Mouse (Mus musculus) midbrain, embryonic 12.5 days (tissue): ENCODE data around the gene Rapgef2. TPM values are rescaled to one million over a fixed set of nuclear protein-coding genes. Genes with fewer than 3 reads are reported as not detected.

ENCODE experiments used
- ATAC-seq: fragments of 200-750 bp; cut with Nextera tagmentation; 2 replicates; pipeline ENCODE4 v1.8.0; 2017; ENCODE audit warnings: low read depth, moderate TSS enrichment, moderate library complexity; ENCODE audit not compliant: low FRiP score
- H3K27ac ChIP-seq: fragments of 300-500 bp; sonication (generic); replicated peaks from 2 replicates; pipeline ENCODE4 v1.5.1; 2016; ENCODE audit warnings: mild to moderate bottlenecking
- H3K27me3 ChIP-seq: fragments of 300-500 bp; sonication (generic); 2 replicates; pipeline ENCODE4 v1.6.1; 2016; ENCODE audit warnings: mild to moderate bottlenecking
- H3K36me3 ChIP-seq: fragments of 300-500 bp; sonication (generic); 2 replicates; pipeline ENCODE4 v1.6.1; 2016
- H3K4me1 ChIP-seq: fragments of 300-500 bp; sonication (generic); 2 replicates; pipeline ENCODE4 v1.6.1; 2016
- H3K4me2 ChIP-seq: fragments of 300-500 bp; sonication (generic); replicated peaks from 2 replicates; pipeline ENCODE4 v1.6.1; 2016; ENCODE audit warnings: mild to moderate bottlenecking, moderate library complexity
- H3K4me3 ChIP-seq: fragments of 300-500 bp; sonication (generic); 2 replicates; pipeline ENCODE4 v1.5.1; 2016; ENCODE audit warnings: mild to moderate bottlenecking
- H3K9ac ChIP-seq: fragments of 300-500 bp; sonication (generic); replicated peaks from 2 replicates; pipeline ENCODE4 v1.6.1; 2016; ENCODE audit warnings: mild to moderate bottlenecking, moderate library complexity
- H3K9me3 ChIP-seq: fragments of 300-500 bp; sonication (generic); 2 replicates; pipeline ENCODE4 v1.6.1; 2016; ENCODE audit warnings: mild to moderate bottlenecking
- WGBS: fragments of 180-500 bp; shearing (Covaris S2); methylation state at CpG from one replicate; pipeline ENCODE4 v1.1.7; 2016; 5-methylcytosine and 5-hydroxymethylcytosine counted together
- polyA plus RNA-seq: library from polyadenylated mRNA; unstranded; fragments of >200 nt; fragmentation: Nextera tagmentation; extraction: Ambion mirVana; gene quantifications from 2 replicates; pipeline ENCODE4 v1.2.1, GENCODE M21; 2016

Gene Rapgef2
- polyA plus RNA-seq, 1 experiment from 2014 or later = 9.7 TPM

- no peak for ATAC-seq
- WGBS = 26% methylated on average over 1 of the region's 1 CpGs
- H3K27ac ChIP-seq = no peak overlapping the region
- H3K9me3 ChIP-seq = no peaks in the 10 kb centered on the region
- no peaks in the 10 kb centered on the region for H3K36me3 ChIP-seq
- H3K9ac ChIP-seq = no peak overlapping the region
- peaks cover 30% of the 10 kb centered on the region for H3K4me1 ChIP-seq
- no peaks in the 10 kb centered on the region for H3K27me3 ChIP-seq
- H3K4me2 ChIP-seq = no peak overlapping the region
- no peak overlapping the region for H3K4me3 ChIP-seq
Observed at GRCm38 (mm10) chr3:79273350-79273749, 13.0 kb downstream of the Rapgef2 start.

- H3K9ac ChIP-seq = no peak overlapping the region
- no peaks in the 10 kb centered on the region for H3K27me3 ChIP-seq
- H3K36me3 ChIP-seq = no peaks in the 10 kb centered on the region
- ATAC-seq = no peak
- H3K4me3 ChIP-seq = no peak overlapping the region
- no peaks in the 10 kb centered on the region for H3K9me3 ChIP-seq
- no peak overlapping the region for H3K27ac ChIP-seq
- 87% methylated on average over 4 of the region's 4 CpGs for WGBS
- peaks cover 30% of the 10 kb centered on the region for H3K4me1 ChIP-seq
- no peak overlapping the region for H3K4me2 ChIP-seq
Observed at GRCm38 (mm10) chr3:79272939-79273338, 13.4 kb downstream of the Rapgef2 start.

GRCm38 (mm10) chr3:79270980-79271555 lies 15.2 kb downstream of the Rapgef2 start:
- no peak overlapping the region for H3K4me2 ChIP-seq
- no peak overlapping the region for H3K27ac ChIP-seq
- ATAC-seq = 0 out of 2 replicates have a peak, but pooled peaks have one; percentile 34
- no peaks in the 10 kb centered on the region for H3K27me3 ChIP-seq
- WGBS = 71% methylated on average over 12 of the region's 12 CpGs
- peaks cover 26% of the 10 kb centered on the region for H3K4me1 ChIP-seq
- no peak overlapping the region for H3K9ac ChIP-seq
- no peaks in the 10 kb centered on the region for H3K36me3 ChIP-seq
- no peaks in the 10 kb centered on the region for H3K9me3 ChIP-seq
- H3K4me3 ChIP-seq = no peak overlapping the region

DNA sequence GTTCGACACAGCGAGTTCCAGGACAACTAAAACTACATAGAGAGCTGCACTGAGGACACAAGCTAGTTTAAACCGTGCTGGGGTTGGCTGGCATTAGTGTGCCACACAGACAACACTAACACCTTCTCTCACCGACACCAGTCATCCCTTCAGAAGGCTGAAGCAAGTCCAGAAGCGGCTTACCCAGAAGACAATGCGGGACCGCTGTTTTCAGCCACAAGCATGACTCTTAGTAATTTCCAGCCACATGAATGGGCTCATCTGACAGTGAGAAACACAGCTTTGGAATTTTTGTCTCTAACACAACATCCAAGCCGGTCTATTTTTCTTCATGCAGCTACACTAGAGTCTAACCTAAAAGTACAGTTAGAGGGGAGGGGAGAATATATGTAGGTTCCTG lies 16.4 kb downstream of the Rapgef2 start:
- Histone ChIP-seq H3K9ac (no peak overlapping the region), H3K9me3 (no peaks in the 10 kb centered on the region), H3K4me3 (no peak overlapping the region), H3K4me2 (no peak overlapping the region), H3K36me3 (no peaks in the 10 kb centered on the region), H3K27me3 (no peaks in the 10 kb centered on the region), H3K27ac (no peak overlapping the region), H3K4me1 (peaks cover 14% of the 10 kb centered on the region)
- no peak for ATAC-seq
- 88% methylated on average over 8 of the region's 8 CpGs for WGBS

DNA sequence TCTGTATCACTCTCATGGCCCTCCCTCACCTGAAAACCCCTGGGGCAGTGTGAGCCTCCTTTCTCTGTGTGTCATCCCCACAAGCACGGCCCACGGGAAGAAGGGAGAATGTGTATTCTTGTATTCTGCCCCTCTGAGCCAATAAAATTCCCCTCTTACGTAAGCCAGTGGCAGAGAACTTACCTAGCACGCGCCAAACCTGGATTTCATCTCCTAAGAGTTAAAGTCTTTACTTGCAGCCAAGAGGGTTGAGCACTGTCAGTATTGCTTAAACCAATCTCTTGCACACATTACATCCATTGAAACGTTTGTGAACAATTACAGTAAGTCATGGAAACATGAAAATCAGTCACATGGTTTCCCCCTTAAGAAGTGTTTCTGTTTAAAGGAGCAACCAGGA lies 19.3 kb downstream of the Rapgef2 start:
- ATAC-seq = no peak
- H3K9me3 ChIP-seq = no peaks in the 10 kb centered on the region
- H3K27me3 ChIP-seq = no peaks in the 10 kb centered on the region
- peaks cover 7% of the 10 kb centered on the region; the same call in 1 of the 2 replicates for H3K4me1 ChIP-seq
- H3K27ac ChIP-seq = no peak overlapping the region
- no peaks in the 10 kb centered on the region for H3K36me3 ChIP-seq
- H3K4me3 ChIP-seq = no peak overlapping the region
- H3K9ac ChIP-seq = no peak overlapping the region
- 71% methylated on average over 6 of the region's 6 CpGs for WGBS
- H3K4me2 ChIP-seq = no peak overlapping the region

DNA sequence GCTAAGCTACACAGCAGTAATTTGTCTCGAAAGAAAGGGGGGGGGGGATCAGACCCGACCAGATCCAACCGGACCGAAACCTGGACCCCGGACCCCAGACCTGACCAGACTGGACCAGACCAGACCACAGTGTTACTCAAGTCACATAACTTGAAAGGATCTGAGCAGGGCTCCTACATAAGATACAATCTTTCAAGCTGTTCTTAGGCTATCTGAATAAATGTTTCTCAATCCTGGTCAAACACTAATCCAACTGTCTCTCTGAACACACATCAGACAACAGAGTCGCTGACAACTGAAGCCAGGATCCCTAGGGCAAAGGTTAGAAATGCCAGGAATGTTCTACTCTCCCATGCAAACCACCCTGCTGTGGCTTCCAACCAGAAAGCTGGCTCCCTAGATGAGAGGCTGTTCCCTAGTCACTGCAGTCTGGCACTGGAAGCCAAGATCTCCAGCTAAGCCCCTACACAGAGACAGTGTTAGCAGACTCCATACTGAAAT lies 24.5 kb downstream of the Rapgef2 start:
- no peaks in the 10 kb centered on the region for H3K4me1 ChIP-seq
- H3K36me3 ChIP-seq = no peaks in the 10 kb centered on the region
- no peak overlapping the region for H3K27ac ChIP-seq
- H3K4me3 ChIP-seq = no peak overlapping the region
- H3K9me3 ChIP-seq = no peaks in the 10 kb centered on the region
- 69% methylated on average over 6 of the region's 6 CpGs for WGBS
- no peak overlapping the region for H3K4me2 ChIP-seq
- no peak for ATAC-seq
- no peaks in the 10 kb centered on the region for H3K27me3 ChIP-seq
- H3K9ac ChIP-seq = no peak overlapping the region

DNA sequence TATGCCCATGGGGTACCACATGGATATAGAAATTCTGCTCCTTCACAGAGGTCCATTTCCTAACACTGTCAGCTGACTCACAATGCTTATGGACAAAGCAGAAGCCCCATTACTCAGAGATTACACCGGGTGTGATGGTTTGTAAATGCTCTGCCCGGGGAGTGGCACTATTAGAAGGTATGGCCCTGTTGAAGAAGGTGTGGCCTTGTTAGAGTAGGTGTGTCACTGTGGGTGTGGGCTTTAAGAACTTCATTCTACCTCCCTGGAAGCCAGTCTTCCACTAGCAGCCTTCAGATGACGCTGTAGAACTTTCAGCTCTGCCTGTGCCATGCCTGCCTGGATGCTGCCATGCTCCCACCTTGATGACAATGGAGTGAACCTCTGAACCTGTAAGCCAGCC lies 32.3 kb downstream of the Rapgef2 start:
- no peak for ATAC-seq
- H3K4me2 ChIP-seq = no peak overlapping the region
- no peaks in the 10 kb centered on the region for H3K36me3 ChIP-seq
- no peaks in the 10 kb centered on the region for H3K27me3 ChIP-seq
- H3K4me3 ChIP-seq = no peak overlapping the region
- peaks cover 6% of the 10 kb centered on the region; the same call in 1 of the 2 replicates for H3K4me1 ChIP-seq
- peaks cover 3% of the 10 kb centered on the region; the same call in 1 of the 2 replicates for H3K9me3 ChIP-seq
- 91% methylated on average over 3 of the region's 3 CpGs for WGBS
- no peak overlapping the region for H3K27ac ChIP-seq
- no peak overlapping the region for H3K9ac ChIP-seq

DNA sequence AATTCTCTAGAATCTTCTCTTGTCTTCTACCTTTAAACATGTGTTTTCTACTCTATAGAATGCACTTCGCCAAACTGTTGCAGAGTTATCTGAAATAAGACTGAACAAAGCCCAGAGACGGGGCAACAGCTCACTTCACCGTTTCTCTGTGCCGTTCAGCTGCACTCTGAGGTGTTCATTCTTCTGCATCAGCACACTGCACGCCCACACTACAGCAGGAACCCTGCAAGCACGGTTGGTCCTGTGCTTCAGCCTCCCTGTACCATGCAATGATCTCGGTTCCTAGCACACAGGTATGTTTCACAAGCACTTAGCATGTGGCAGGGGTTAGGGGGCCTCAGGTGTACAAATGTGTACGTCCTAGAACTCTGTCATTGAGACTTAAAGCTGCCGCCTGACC lies 32.9 kb downstream of the Rapgef2 start:
- ATAC-seq = no peak
- H3K9ac ChIP-seq = no peak overlapping the region
- 66% methylated on average over 9 of the region's 9 CpGs for WGBS
- H3K4me3 ChIP-seq = no peak overlapping the region
- H3K27ac ChIP-seq = no peak overlapping the region
- H3K36me3 ChIP-seq = no peaks in the 10 kb centered on the region
- H3K4me1 ChIP-seq = peaks cover 8% of the 10 kb centered on the region; the same call in 1 of the 2 replicates
- H3K4me2 ChIP-seq = no peak overlapping the region
- H3K27me3 ChIP-seq = no peaks in the 10 kb centered on the region
- H3K9me3 ChIP-seq = peaks cover 3% of the 10 kb centered on the region; the same call in 1 of the 2 replicates

DNA sequence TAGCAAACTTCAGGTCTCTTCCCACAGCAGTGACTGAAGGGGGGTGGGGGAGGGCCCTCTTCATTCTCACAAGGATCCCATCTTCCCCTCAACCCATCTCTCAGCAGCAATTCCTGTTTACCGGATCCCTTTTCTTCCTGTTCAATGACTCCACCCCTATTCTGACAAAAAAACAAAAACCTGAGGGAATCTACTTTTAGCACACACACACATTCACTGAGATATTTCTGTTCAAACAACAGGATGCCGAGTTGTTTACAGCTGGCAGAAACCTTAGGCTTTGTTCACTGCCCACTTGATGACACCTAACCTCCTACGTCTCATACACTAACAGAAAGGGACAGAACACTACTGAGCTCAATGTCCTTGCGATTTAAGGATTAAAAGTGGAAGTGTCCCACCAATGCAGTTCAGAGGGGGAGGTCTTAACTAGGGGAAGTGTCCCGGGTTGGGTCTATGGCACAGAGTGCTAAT lies 33.4 kb downstream of the Rapgef2 start:
- 53% methylated on average over 5 of the region's 5 CpGs for WGBS
- Histone ChIP-seq H3K4me1 (peaks cover 8% of the 10 kb centered on the region), H3K4me3 (no peak overlapping the region), H3K27ac (no peak overlapping the region), H3K9me3 (peaks cover 3% of the 10 kb centered on the region; the same call in 1 of the 2 replicates), H3K27me3 (no peaks in the 10 kb centered on the region), H3K36me3 (no peaks in the 10 kb centered on the region), H3K9ac (no peak overlapping the region), H3K4me2 (no peak overlapping the region)
- no peak for ATAC-seq

DNA sequence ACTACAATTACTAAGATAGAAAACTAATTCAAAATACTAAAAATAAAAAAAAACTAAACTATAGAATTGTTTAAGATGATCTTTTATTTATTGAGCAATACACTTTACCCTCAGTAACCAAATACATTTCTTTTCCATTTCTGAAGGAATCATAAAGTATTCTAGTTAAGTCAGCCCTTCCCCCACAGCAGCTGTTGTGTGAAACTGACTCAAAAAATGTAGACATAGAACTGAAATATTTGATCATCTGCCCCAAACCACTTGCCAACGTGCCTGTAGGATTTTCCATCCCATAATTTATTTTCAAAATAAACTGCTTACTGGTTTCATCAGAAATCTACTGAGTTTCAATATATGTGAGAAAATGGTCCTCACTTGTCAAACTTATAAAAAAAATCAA lies 36.4 kb downstream of the Rapgef2 start:
- no peak for ATAC-seq
- Histone ChIP-seq H3K9ac (no peak overlapping the region), H3K36me3 (no peaks in the 10 kb centered on the region), H3K9me3 (peaks cover 3% of the 10 kb centered on the region; the same call in 1 of the 2 replicates), H3K4me1 (peaks cover 8% of the 10 kb centered on the region), H3K27me3 (no peaks in the 10 kb centered on the region), H3K4me3 (no peak overlapping the region), H3K27ac (no peak overlapping the region), H3K4me2 (no peak overlapping the region)
- 78% methylated on average over 1 of the region's 1 CpGs for WGBS

- H3K4me3 ChIP-seq = no peak overlapping the region
- no peak for ATAC-seq
- no peak overlapping the region for H3K9ac ChIP-seq
- H3K36me3 ChIP-seq = no peaks in the 10 kb centered on the region
- no peak overlapping the region for H3K4me2 ChIP-seq
- H3K9me3 ChIP-seq = peaks cover 3% of the 10 kb centered on the region; the same call in 1 of the 2 replicates
- H3K27ac ChIP-seq = no peak overlapping the region
- 90% methylated on average over 5 of the region's 5 CpGs for WGBS
- H3K27me3 ChIP-seq = no peaks in the 10 kb centered on the region
- H3K4me1 ChIP-seq = peaks cover 8% of the 10 kb centered on the region
Observed at GRCm38 (mm10) chr3:79248659-79249235, 37.6 kb downstream of the Rapgef2 start.

GRCm38 (mm10) chr3:79248208-79248607 lies 38.1 kb downstream of the Rapgef2 start:
- Histone ChIP-seq H3K9me3 (peaks cover 3% of the 10 kb centered on the region; the same call in 1 of the 2 replicates), H3K4me3 (no peak overlapping the region), H3K27me3 (no peaks in the 10 kb centered on the region), H3K9ac (no peak overlapping the region), H3K4me1 (peaks cover 8% of the 10 kb centered on the region), H3K4me2 (no peak overlapping the region), H3K27ac (no peak overlapping the region), H3K36me3 (no peaks in the 10 kb centered on the region)
- ATAC-seq = no peak
- 83% methylated on average over 11 of the region's 11 CpGs for WGBS
